Mouse (Mus musculus) adrenal gland, postnatal 25 days (tissue): ENCODE data around the gene Iqcf1. TPM values are rescaled to one million over a fixed set of nuclear protein-coding genes. Genes with fewer than 3 reads are reported as not detected.

Experiments
- DNase-seq: peaks from one replicate; pipeline ENCODE4 v3.0.0; 2021; ENCODE audit warnings: mixed read lengths
- total RNA-seq: library from RNA; stranded (reverse); gene quantifications from 2 replicates; pipeline ENCODE4 v1.2.3, GENCODE M21; 2021

Iqcf1 gene
- total RNA-seq, 1 experiment from 2014 or later: not detected

DNA sequence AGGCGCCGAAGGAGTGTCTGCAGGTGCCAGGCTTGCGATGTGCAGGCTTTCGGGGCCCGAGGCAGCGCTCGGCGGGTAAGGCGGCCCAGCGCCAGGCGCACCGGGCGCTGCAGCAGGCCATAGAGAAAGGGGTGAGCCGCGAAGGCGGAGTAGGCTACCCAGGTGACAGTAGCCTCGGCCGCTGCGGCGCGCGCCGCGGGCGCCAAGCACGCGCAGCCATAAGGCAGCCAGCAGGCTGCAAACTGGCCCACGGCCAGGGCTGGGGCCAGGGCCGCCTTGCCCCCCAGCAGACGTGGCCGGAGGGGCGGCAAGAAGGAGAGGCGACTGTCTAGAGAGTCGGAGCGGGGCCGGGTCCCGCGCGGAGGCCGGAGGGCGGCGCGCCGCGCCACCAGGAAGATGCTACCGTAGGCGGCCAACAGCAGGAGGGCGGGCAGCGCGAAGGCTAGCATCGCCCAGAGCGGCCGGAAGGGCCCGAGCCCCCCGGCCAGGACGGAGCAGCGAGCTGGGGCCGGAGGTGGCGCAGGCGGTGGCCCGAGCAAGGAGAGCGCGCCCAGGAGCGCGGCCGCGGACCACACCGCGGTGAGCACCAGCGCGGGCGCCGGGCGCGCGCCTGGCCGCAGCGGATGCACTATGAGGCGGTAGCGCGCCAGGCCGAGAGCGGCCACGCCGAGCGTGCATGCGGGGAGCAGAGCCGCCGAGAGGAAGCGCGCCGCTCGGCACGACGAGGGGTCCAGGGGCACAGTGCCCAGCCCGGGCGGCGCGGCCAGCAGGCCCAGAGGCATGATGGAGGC, 34.8 kb upstream of the Iqcf1 start:
- peak; percentile 62 for DNase-seq

DNA sequence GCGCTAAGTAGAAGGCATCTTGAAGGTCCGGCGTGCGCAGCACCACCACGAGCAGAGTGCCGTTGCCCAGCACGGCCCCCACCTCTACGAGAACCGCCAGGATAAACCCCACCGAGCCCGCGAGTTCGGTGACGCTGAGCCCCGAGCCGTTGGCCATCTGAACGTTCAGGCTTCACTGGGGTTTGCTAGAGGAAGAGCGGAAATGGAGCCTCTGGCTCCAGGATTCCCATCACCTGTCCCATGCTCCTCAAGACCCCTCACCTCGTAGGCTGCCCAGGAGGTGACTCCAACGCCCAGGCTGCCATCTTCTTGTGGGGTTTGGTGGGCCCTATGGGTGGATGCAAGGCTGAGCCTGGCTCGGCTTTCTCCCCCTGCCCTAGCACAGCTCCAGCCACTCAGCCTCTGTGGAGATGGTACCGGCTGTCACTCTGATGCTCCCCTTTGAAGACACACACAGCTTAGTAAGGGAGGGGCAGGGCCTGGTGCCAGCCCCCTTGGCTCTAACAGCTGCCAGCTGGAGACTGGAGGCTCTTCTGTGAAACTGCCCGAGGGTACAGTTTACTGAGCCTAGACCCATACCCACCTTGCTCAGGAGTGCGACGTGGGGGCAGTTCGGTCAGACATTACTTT, 34.1 kb upstream of the Iqcf1 start, which contains the start of gene Gpr62:
Gpr62 (minus strand) TSS at position 368 of the 630 bp plus-strand sequence.
- peak; percentile 28 for DNase-seq

DNA sequence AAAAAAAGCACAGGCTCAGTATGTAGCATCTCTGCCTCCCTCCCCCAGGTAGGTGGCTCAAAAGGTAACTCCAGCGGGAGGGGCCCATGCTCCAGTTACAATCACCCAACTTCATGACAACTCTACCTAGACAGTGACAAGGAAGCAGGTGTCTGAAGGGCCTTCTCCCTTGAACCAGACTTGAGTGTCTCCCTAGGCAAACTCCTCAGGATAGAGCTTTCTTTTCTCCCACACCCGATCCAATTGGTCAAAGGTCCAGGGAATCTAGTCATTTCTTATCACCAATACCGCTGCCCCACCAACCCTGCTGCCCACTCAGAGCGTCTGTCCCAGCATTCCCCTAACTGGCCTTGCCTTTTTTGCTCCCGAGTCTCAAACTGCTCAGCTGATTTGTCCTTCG, 33.0 kb upstream of the Iqcf1 start:
- no peak for DNase-seq

DNA sequence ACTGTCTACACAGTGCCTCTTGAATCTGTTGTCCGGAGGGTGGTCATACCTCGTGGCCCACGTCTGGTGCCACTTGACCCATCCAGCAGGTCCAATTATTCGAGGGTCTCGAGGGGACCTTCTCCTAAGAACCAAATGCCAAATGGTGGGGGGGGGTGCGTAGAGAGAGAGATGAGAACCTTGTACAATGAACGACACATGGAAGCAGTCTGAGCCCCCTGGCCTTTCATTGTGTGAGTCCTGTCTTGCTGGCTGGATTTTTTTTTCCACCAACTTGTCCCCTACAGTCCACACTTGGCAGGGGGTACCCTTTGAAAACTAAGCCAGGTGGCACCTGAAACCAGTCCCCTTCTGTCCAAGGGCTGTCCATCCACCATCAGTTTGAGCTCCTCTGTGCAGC, 32.0 kb upstream of the Iqcf1 start:
- DNase-seq: no peak

DNA sequence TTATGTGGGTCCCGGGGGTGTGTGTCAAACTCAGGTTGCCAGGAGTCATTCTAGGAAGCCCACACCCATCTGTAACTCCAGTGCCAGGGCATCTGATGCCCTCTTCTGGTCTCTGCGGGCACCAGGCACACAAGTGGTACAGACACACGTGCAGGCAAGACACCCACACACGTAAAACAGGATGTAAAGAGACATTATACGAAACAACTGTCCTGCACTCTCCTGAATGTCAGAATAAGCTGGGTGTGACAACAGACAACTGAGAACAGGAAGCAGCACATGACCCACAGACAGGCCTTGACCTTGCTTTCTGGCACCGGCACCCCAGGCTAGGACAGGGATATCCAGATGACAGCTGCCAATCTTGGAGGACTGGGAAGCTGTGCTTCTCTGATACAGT, 30.4 kb upstream of the Iqcf1 start:
- no peak for DNase-seq

DNA sequence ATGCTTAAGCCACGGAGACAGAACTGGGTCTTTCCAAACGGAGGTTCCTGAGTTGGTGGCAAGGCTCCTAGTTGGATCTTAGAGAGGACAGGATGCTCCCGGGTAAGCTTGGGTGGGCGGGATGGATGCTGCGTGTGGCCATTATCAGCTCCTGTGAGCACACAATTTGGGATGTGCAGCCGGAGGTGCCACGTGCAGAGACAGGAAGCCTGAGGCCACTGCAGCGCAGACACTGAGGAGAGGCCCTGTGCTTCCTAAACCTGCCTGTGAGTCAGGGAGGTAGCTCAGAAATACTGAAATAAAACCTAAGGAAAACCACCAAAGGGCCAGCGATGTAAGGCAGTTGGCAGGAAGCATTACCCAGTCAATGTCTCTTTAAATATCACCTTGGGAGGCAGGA, 30.0 kb upstream of the Iqcf1 start:
- DNase-seq: no peak

DNA sequence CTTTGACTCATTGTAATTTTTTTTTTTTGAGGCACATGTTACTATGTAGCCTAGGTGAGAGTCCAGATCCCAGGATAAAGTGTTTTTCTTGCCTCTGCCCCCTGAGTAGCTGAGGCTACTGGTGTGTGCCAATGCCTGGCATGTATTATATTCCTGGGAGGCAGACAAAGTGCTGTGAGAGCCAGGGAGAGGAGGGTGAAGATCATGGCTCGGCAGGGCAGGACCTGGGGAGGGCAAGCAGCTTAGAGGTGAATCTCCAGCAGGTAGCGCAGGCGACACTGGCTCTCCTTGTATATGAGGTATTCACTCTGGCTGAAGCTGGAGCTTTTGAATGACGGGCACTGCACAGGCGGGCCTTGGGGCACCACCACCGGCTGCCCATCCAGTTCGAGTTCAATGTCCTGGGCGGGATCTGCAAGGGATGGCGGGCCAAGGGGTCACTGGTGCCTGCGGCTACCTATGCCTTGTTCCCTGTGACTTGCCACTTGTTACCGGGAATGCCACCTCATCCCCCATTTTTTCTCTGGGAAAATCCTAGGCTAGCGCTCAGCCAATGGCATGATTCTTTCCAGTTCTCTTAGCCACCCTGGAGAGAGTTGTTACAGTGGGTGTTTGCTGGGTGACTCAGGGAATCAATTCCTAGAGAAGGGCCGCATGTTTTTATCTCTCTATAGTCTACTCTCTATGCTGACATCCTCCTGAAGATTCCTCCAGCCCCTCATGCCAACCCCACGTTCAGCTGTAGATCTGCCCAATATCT, 28.6 kb upstream of the Iqcf1 start:
- no peak for DNase-seq

DNA sequence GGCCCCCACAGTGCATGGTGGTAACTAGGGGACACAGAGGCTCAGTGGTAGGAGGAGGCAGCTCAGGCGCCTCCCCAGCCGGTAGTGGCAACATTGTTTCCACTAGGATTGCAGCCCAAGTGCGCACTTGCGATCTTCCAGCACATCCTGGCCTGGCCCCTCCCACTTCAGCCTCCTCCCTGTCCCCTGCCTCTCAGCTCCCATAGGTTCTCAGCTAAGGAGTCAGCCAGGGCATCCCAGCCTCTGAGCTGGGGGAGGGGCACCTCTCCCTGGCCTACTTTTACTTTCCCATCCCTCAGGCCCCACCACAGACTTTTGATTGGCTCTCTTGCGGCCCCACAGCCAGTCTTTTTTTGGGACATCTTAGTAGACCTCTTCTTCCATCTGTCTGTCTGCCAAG, 27.9 kb upstream of the Iqcf1 start:
- peak; percentile 28 for DNase-seq

DNA sequence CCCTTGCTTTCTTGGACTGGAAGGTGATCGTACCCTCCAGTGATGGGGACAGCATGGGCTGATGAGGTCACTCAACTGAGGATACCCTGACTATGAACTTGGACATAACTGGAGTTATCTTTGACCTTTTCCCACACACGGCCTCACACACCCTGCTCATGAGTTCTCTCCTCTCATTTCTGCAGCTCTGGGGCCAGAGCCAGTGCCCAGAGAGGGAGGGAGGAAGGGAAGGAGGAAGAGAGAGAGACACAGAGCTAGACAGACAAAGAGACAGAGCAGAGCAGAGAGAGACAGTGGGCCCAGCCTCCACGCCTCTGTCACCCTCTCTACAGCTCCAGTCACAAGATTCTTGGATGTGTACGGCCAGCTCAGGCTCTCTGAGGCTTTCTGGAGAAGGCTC, 27.4 kb upstream of the Iqcf1 start:
- no peak for DNase-seq

DNA sequence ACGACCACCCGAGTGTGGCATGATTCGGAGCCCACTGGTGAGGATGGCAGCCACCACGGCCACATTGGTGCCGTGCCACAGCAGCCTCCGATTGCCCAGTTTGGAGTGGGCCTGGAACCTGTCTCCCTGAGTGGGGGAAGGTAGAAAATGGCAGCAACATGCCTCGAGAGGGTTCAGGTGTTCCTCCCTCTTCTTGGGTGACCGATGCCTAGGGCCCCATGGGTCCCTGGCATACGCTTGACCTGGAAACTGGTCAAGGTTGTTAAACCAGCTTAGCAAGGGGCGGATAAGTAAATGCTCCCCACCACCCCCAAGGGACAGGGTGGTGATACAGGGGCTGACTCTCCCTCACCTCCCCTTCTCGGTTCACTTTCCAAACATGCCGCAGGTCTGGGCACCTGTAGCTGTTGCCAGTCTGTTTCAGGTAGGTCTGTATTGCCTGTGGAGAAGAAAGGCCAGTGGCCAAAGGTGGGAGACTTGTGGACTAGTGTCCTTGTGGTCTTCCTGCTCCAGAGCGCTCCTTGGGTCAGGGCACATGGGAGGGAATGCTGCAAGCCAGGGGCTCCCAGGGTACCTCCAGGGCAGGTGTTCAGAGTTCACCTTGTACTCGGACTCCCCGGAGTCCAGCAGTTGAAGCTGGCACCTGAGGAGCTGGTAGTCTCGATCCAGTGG, 26.6 kb upstream of the Iqcf1 start:
- no peak for DNase-seq

DNA sequence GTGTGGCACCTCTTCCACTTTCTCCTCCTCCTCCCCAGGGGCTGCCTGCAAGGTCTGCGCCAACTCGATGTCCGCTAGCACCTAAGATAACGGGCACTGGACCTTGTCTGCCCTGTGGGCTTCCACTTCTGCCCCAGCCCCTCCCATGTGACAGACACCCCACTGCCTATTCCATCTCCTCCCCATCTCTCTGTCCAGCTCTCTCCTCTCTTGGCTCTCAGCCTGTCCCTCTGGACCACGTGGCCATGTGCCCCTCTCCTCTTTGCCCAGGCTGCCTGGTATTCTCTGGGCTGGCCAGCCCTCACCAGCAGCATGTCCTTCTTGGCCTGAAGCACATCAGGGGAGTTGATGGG, 26.0 kb upstream of the Iqcf1 start:
- no peak for DNase-seq

DNA sequence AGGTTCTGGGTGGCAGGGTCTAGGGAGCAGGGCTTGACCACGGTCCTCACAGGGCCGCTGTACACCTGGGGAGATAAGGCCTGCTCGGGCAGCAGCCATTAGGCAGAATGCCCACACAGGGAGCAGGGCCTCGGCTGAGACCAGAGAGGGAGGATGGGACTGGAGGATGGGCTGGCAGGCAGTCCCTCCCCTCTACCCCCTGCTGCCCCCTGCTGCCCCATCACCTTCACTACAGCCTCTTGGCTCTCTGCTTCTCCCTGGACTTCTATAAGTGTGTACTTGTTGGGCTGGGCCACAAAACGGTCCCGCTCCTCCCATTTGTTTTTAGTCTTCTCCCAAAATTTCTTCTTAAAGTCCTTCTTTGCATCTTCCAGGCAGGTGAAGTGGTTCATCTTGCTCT, 25.3 kb upstream of the Iqcf1 start:
- DNase-seq: peak; percentile 66

DNA sequence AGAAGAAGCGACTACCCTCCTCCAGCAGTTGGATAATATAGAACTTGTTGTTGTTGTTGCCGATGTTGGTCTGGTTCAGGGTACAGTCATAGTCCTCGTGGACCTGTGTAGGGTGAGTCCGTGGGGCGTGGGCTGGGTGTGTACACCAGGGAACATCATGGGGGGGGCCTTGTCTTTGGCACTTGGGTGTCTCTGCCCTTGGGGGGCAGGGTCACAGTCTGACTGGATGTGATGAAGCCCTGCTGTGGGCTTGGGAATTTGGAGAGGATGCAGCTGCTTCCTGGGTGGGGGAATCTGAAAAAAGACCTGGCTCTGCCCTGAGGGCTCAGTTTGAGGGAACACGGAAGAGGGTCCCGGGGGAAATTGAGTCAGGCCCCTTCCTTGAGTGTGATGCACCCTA, 24.7 kb upstream of the Iqcf1 start:
- DNase-seq: peak; percentile 20

DNA sequence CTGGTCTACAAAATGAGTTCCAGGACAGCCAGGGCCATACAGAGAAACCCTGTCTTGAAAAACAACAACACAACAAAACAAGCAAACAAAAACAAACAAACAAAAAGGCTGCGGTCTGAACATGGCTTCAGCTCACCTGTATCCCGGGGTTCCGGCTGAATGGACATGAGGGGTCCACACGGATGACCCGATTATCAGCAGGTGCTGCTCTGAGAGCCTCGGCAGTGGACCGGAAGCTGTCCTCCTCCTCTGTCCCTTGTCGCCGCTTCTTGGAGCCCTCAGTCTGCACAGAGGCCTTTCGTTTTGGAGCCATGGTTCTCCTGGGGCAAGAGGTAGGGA, 24.1 kb upstream of the Iqcf1 start, which contains the start of gene Rrp9:
Rrp9 (plus strand) TSS at position 301 of the 339 bp plus-strand sequence.
- no peak for DNase-seq

DNA sequence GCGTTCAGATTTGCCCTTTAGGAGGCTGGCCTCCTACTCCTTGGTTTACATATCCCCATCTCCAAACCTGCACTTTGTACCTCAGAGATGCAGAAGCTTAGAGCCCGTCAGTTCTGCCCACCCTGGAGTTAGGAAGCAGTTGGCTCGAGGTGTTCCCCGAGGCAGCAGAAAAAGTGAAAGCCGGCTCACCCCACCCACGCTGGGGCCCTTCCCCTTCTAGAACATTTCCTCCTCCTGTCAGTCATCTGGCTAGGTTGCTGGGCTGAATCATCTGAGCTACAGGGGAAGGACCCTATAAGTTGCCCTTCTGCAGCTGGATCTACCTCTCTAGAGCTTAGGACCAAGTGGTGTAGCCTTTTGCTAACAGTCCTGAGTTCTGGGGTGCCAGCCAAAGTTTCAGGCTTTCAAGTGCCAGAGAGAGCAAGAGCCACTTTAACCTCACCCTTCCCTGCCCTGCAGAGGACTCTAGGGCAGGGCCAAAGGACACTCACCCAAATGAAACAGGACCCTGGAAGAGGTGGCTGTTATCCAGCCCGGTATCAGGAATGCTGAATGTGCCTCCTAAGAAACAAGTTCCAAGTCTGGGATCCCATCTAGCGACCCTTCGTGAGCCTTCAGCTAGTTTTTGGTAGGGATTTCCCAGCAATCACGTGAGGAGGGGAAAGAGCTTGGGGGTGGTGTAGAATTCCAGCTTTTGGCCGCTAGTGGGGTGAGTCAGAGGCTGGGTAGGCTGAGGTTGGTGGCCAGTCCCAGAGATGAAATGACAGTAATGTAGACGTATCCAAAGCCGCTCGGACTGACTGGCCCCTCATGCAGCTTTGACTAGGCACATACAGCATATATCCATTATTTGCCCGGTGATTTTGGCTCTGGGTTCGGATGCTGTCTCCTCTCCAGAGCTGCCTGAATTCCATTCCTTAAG, 23.5 kb upstream of the Iqcf1 start:
- peak; percentile 60 for DNase-seq

DNA sequence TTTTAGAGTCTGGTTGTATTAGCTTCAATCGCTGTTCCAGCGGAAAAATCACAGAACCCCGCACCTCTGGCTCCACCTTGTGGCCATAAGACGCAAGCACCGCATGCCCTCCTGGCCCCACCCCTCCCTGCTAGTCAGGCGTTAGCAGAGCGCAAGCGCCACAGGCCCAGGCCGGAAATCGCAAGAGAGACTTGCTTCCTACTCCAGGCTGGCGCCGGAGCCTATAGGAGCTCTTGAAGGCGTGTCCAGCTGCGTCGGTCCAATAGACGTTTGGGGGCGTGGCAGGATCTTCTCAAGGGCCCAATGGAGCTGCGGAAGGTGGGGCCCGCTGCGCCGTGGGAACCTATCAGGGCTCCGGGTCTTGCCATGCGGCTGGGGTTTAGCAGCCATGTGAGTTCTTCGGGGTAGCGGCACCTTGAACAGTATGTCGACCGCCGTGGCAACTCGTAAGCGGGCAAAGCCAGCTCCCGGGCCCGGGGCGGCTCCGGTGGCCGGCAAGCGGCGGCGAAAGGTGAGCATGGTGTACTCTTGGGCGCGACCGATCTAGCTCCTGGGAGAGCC, 22.8 kb upstream of the Iqcf1 start, which contains the start of gene Parp3:
Parp3 (minus strand) TSS at position 26 of the 561 bp plus-strand sequence.
- DNase-seq: peak; percentile 97

DNA sequence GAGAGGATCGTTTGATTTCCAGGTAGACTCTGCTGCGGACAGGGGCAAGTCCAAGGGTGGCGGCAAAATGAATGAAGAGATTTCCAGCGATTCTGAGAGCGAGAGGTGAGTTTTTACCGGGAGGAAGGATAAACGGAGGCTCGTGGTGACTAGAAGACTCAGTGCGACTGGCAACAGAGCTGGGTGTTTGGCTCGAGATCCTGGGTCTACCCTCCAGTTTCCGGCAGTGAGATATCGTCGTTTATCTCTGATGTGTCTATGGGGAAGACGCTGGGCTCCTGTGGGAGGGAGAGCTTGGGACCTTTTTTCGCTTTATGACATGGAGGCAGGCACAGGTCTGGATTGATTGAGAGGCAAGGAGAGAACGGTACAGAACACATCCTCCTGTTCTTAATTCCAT, 22.1 kb upstream of the Iqcf1 start:
- no peak for DNase-seq

DNA sequence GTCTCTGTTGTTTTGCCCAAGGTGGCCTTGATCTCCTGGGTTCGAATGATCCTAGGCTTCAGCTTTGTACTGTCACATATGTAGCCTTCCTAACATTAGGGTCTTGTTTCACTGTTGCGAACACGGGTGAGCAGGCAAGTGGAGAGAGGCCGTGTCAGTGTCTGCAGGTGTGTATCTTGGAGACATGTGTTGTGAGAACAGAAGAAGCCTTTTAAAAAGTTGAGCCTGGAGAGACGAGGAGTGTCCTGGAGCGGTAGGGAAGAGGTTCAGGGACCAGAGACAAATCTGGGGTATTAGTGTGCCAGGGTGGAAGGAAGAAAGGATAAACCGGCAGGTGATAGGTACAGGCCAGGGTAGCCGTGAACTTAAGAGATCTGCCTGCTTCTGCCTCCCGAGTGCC, 21.7 kb upstream of the Iqcf1 start:
- no peak for DNase-seq

DNA sequence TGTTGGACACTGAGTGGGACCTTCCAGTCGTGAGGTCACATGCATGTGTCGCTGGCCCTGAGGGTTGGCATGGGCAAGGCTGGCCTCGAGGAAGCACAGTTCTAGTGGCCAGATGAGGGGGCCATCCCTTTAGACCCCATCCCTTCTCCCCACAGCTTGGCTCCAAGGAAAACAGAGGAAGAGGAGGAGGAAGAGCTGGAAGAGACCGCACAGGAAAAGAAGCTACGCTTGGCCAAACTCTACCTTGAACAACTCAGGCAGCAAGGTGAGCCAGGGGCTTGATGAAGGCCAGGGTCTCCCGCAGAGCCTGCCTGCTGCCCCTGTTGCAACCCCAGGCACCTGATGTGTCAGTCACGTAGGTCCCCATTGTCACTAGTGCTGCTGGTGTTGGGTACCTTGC, 19.2 kb upstream of the Iqcf1 start:
- DNase-seq: no peak

DNA sequence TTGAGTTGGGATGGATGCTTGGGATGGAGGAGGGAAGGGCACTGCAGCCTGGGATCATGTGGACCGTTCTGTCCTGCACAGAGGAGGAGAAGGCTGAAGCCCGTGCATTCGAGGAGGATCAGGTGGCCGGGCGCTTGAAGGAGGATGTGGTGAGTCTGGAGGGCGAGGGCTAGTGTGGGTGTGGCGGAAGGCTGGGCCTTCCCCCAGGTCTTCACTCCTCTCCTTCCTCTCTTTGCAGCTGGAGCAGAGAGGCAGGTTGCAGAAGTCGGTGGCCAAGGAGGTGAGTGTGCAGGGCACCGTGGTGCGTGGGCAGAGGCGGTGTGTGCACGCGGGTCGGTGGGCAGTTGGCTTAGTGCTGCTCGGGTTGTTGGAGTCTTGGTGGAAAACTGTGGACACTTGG, 18.7 kb upstream of the Iqcf1 start:
- no peak for DNase-seq

DNA sequence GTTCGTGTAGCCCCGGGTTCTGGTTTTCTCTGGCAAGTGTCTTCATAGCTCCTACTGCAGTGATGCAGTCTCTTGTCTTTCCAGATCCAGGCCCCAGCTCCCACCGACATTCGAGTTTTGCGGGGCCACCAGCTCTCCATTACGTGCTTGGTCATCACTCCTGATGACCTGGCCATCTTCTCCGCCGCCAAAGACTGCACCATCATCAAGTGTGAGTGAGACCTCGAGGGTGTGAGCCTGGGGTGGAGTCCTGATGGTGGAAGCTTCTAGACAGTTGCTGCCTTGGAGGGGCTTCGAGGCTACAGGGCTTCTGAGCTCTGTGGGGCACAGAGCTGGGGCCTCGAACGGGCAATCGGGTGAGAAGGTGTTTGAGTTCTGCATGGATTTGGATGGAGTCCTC, 18.1 kb upstream of the Iqcf1 start:
- DNase-seq: no peak
